Mouse (Mus musculus) frontal cortex, adult 2 months (tissue): ENCODE measurements at regions not wholly inside any gene's neighbourhood (a gene's known extent, or its start where the extent isn't known, plus 50 kb on each side); places are given as distances from the start of the nearest gene placed in this dataset.

Source experiments
- DNase-seq, 2 experiments: peaks; one replicate each; pipeline ENCODE4 v3.0.0; 2022; ENCODE audit warnings: low spot score in 1 of 2; ENCODE audit errors: extremely low spot score in 1 of 2

- no peak for DNase-seq
These were observed 387.9 kb upstream of the 4921530L21Rik start for GRCm38 (mm10) chr14:95493154-95493553.

- no peak for DNase-seq
These were observed 387.1 kb upstream of the 4921530L21Rik start for GRCm38 (mm10) chr14:95493958-95494357.

- no peak for DNase-seq
These were observed 366.0 kb upstream of the 4921530L21Rik start for GRCm38 (mm10) chr14:95515072-95515471.

- DNase-seq, result no peak
These were observed 362.2 kb upstream of the 4921530L21Rik start for GRCm38 (mm10) chr14:95518837-95519236.

GRCm38 (mm10) chr14:95543863-95544262 lies 337.2 kb upstream of the 4921530L21Rik start:
- DNase-seq, result no peak

GRCm38 (mm10) chr14:95591075-95591474 lies 290.0 kb upstream of the 4921530L21Rik start:
- DNase-seq, result no peak

GRCm38 (mm10) chr14:95596385-95596784 lies 284.7 kb upstream of the 4921530L21Rik start:
- DNase-seq, result no peak

GRCm38 (mm10) chr14:95645980-95646379 lies 235.1 kb upstream of the 4921530L21Rik start:
- no peak for DNase-seq

GRCm38 (mm10) chr14:95659552-95659951 lies 221.5 kb upstream of the 4921530L21Rik start:
- no peak for DNase-seq

GRCm38 (mm10) chr14:95660862-95661261 lies 220.2 kb upstream of the 4921530L21Rik start:
- DNase-seq, result no peak

- no peak for DNase-seq
These were observed 219.6 kb upstream of the 4921530L21Rik start for GRCm38 (mm10) chr14:95661416-95661815.

GRCm38 (mm10) chr14:95687448-95687847 lies 193.6 kb upstream of the 4921530L21Rik start:
- DNase-seq, result peak in 1 of 2 experiments; percentile 1

- peak in 1 of 2 experiments; percentile 1 for DNase-seq
These were observed 192.4 kb upstream of the 4921530L21Rik start for GRCm38 (mm10) chr14:95688611-95689010.

GRCm38 (mm10) chr14:95726082-95726481 lies 155.0 kb upstream of the 4921530L21Rik start:
- DNase-seq, result no peak

GRCm38 (mm10) chr14:95775737-95776136 lies 105.3 kb upstream of the 4921530L21Rik start:
- DNase-seq, result no peak

- peak in 1 of 2 experiments; percentile 52 for DNase-seq
These were observed 103.6 kb upstream of the 4921530L21Rik start for GRCm38 (mm10) chr14:95777439-95777838.
